Mouse (Mus musculus) small intestine, adult 2 months (tissue): ENCODE measurements around the gene Myg1.

Source experiments
- CTCF ChIP-seq: fragments of 200-500 bp; IDR thresholded peaks from 2 replicates; pipeline ENCODE4 v1.5.1; 2012; ENCODE audit warnings: low read depth, mild to moderate bottlenecking, control low read depth, inconsistent platforms, low read length, moderate library complexity, mixed read lengths; ENCODE audit not compliant: insufficient replicate concordance, insufficient read length; ENCODE audit errors: extremely low read depth
- POLR2A ChIP-seq: fragments of 200-500 bp; IDR thresholded peaks from 2 replicates; pipeline ENCODE4 v1.6.1; 2012; ENCODE audit warnings: low read depth, mild to moderate bottlenecking, control low read depth, inconsistent platforms, low read length, moderate library complexity

- TF ChIP-seq CTCF (no peak), POLR2A (no peak)
These were observed 48.8 kb upstream of the Myg1 start for GRCm38 (mm10) chr15:102282463-102283292.
